Mouse (Mus musculus) spleen, adult 2 months (tissue): ENCODE measurements at regions not wholly inside any gene's neighbourhood (a gene's known extent, or its start where the extent isn't known, plus 50 kb on each side); places are given as distances from the start of the nearest gene placed in this dataset.

ENCODE experiments used
- CTCF ChIP-seq: fragments of 200-500 bp; IDR thresholded peaks from 2 replicates; pipeline ENCODE4 v1.5.1; 2011; ENCODE audit warnings: mild to moderate bottlenecking, inconsistent platforms; ENCODE audit not compliant: insufficient read depth, insufficient read length, insufficient replicate concordance; ENCODE audit errors: extremely low read depth
- POLR2A ChIP-seq: fragments of 200-500 bp; IDR thresholded peaks from 2 replicates; pipeline ENCODE4 v1.6.1; 2011; ENCODE audit warnings: low read depth, low read length, inconsistent platforms

- no peak for TF ChIP-seq POLR2A
- no peak for TF ChIP-seq CTCF
These were observed 249.5 kb downstream of the Maf start for GRCm38 (mm10) chr8:115458119-115458518.
